Mouse (Mus musculus) liver, adult 2 months (tissue): ENCODE measurements around the gene Alpk3. TPM values are rescaled to one million over a fixed set of nuclear protein-coding genes. Genes with fewer than 3 reads are reported as not detected.

Experiments used
- DNase-seq: peaks from one replicate; pipeline ENCODE4 v3.0.0-alpha.2; 2011; ENCODE audit warnings: low read depth, low spot score; ENCODE audit errors: extremely low read depth
- H3K27ac ChIP-seq: fragments of 200-500 bp; replicated peaks from 2 replicates; pipeline ENCODE4 v1.5.1; 2012; ENCODE audit warnings: low read depth, mild to moderate bottlenecking, control low read depth, inconsistent platforms, low read length; ENCODE audit not compliant: insufficient read depth
- H3K27me3 ChIP-seq: fragments of 200-500 bp; 2 replicates; pipeline ENCODE4 v1.6.1; 2012; ENCODE audit warnings: mild to moderate bottlenecking, moderate library complexity, low read length, inconsistent platforms; ENCODE audit not compliant: control insufficient read depth, insufficient read depth
- H3K36me3 ChIP-seq: fragments of 200-500 bp; 2 replicates; pipeline ENCODE4 v1.6.1; 2012; ENCODE audit warnings: low read length, inconsistent platforms; ENCODE audit not compliant: control insufficient read depth, insufficient read depth
- H3K4me1 ChIP-seq: fragments of 200-500 bp; 2 replicates; pipeline ENCODE4 v1.6.1; 2011; ENCODE audit warnings: low read length; ENCODE audit not compliant: control insufficient read depth, insufficient read depth
- H3K4me3 ChIP-seq: fragments of 200-500 bp; 2 replicates; pipeline ENCODE4 v1.5.1; 2011; ENCODE audit warnings: low read depth, mild to moderate bottlenecking, control low read depth, low read length, moderate library complexity; ENCODE audit not compliant: insufficient read depth
- H3K79me2 ChIP-seq: fragments of 200-500 bp; 2 replicates; pipeline ENCODE4 v1.6.1; 2012; ENCODE audit warnings: inconsistent platforms, mild to moderate bottlenecking, low read length, moderate library complexity; ENCODE audit not compliant: control insufficient read depth, insufficient read depth
- H3K9ac ChIP-seq: fragments of 200-500 bp; 2 replicates; pipeline ENCODE4 v1.6.1; 2012; ENCODE audit warnings: low read depth, mild to moderate bottlenecking, control low read depth, inconsistent platforms, low read length
- CTCF ChIP-seq: fragments of 200-500 bp; IDR thresholded peaks from 2 replicates; pipeline ENCODE4 v1.5.1; 2011; ENCODE audit warnings: low read depth, low read length, control low read depth
- POLR2A ChIP-seq: fragments of 200-500 bp; IDR thresholded peaks from 2 replicates; pipeline ENCODE4 v1.6.1; 2011; ENCODE audit warnings: low read length, control low read depth; ENCODE audit not compliant: insufficient read depth; ENCODE audit errors: extremely low read depth
- WGBS: fragments of 180-500 bp; shearing (Covaris S2); methylation state at CpG from one replicate; pipeline ENCODE4 v1.1.7; 2018; 5-methylcytosine and 5-hydroxymethylcytosine counted together
- polyA plus RNA-seq: library from polyadenylated mRNA; depleted of rRNA; stranded (reverse); fragments of >200 nt; gene quantifications from 2 replicates; pipeline ENCODE4 v1.2.3, GENCODE M21; 2012
- total RNA-seq: library from RNA; depleted of rRNA; stranded (reverse); fragments of >200 nt; gene quantifications from 2 replicates; pipeline ENCODE4 v1.2.3, GENCODE M21; 2014

The Alpk3 gene
- total and polyA plus RNA-seq, 2 experiments: 0.09 TPM; not detected in 1

GRCm38 (mm10) chr7:81100341-81100740 lies 42.9 kb downstream of the Alpk3 start:
- Histone ChIP-seq H3K27me3 (no peaks in the 10 kb centered on the region), H3K27ac (no peak overlapping the region), H3K4me1 (no peaks in the 10 kb centered on the region), H3K79me2 (no peaks in the 10 kb centered on the region), H3K9ac (no peak overlapping the region), H3K36me3 (no peaks in the 10 kb centered on the region), H3K4me3 (no peak overlapping the region)
- WGBS: 90% methylated on average over 5 of the region's 5 CpGs
- TF ChIP-seq CTCF: no peak
- TF ChIP-seq POLR2A: no peak
- no peak for DNase-seq

GRCm38 (mm10) chr7:81102854-81103253 lies 45.5 kb downstream of the Alpk3 start:
- Histone ChIP-seq H3K36me3 (no peaks in the 10 kb centered on the region), H3K27me3 (no peaks in the 10 kb centered on the region), H3K9ac (no peak overlapping the region), H3K4me3 (no peak overlapping the region), H3K79me2 (no peaks in the 10 kb centered on the region), H3K4me1 (no peaks in the 10 kb centered on the region), H3K27ac (no peak overlapping the region)
- WGBS: 90% methylated on average over 7 of the region's 7 CpGs
- DNase-seq: no peak
- TF ChIP-seq CTCF (no peak), POLR2A (no peak)

GRCm38 (mm10) chr7:81105525-81105924 lies 48.1 kb downstream of the Alpk3 start:
- WGBS: 73% methylated on average over 4 of the region's 4 CpGs
- TF ChIP-seq POLR2A (no peak), CTCF (no peak)
- no peak overlapping the region for H3K27ac ChIP-seq

GRCm38 (mm10) chr7:81108226-81108625 lies 50.8 kb downstream of the Alpk3 start:
- no peak overlapping the region for H3K27ac ChIP-seq
- H3K27me3 ChIP-seq: no peaks in the 10 kb centered on the region
- no peaks in the 10 kb centered on the region for H3K79me2 ChIP-seq
- WGBS: 97% methylated on average over 5 of the region's 5 CpGs
- no peak overlapping the region for H3K4me3 ChIP-seq
- peaks cover 19% of the 10 kb centered on the region for H3K4me1 ChIP-seq
- no peak for DNase-seq
- no peak overlapping the region for H3K9ac ChIP-seq
- TF ChIP-seq CTCF (no peak), POLR2A (no peak)
- no peaks in the 10 kb centered on the region for H3K36me3 ChIP-seq

More at GRCm38 (mm10) chr7:81105525-81105924, 48.1 kb downstream of the Alpk3 start:
- no peak overlapping the region for H3K4me3 ChIP-seq
- no peaks in the 10 kb centered on the region for H3K27me3 ChIP-seq
- DNase-seq: no peak
- H3K36me3 ChIP-seq: no peaks in the 10 kb centered on the region
- H3K79me2 ChIP-seq: no peaks in the 10 kb centered on the region
- no peak overlapping the region for H3K9ac ChIP-seq
- peaks cover 6% of the 10 kb centered on the region for H3K4me1 ChIP-seq

GRCm38 (mm10) chr7:81109717-81110651 lies 52.6 kb downstream of the Alpk3 start:
- no peaks in the 10 kb centered on the region for H3K79me2 ChIP-seq
- peak overlapping the region; percentile 30; the same call in 1 of the 2 replicates for H3K27ac ChIP-seq
- TF ChIP-seq POLR2A: no peak
- no peak for TF ChIP-seq CTCF
- H3K4me3 ChIP-seq: no peak overlapping the region
- H3K9ac ChIP-seq: no peak overlapping the region
- H3K4me1 ChIP-seq: peaks cover 19% of the 10 kb centered on the region
- peak; percentile 92 for DNase-seq
- no peaks in the 10 kb centered on the region for H3K27me3 ChIP-seq
- 51% methylated on average over 9 of the region's 9 CpGs for whole genome bisulfite sequencing
- no peaks in the 10 kb centered on the region for H3K36me3 ChIP-seq

GRCm38 (mm10) chr7:81110791-81111190 lies 53.4 kb downstream of the Alpk3 start:
- Histone ChIP-seq H3K9ac (no peak overlapping the region), H3K4me1 (peaks cover 19% of the 10 kb centered on the region), H3K27ac (peak overlapping the region; percentile 14; the same call in 1 of the 2 replicates), H3K79me2 (no peaks in the 10 kb centered on the region), H3K27me3 (no peaks in the 10 kb centered on the region), H3K4me3 (no peak overlapping the region), H3K36me3 (no peaks in the 10 kb centered on the region)
- peak; percentile 87 for DNase-seq
- 19% methylated on average over 4 of the region's 4 CpGs for WGBS
- TF ChIP-seq POLR2A (no peak), CTCF (no peak)
